Mouse (Mus musculus): ENCODE results near the gene Sfta2.

- TF ChIP-seq CTCF (IDR thresholded peaks at IDR 0.05; ENCODE audit: low read depth, low read length), result no peak
- TF ChIP-seq TAL1 (conservative IDR thresholded peaks at IDR 0.05; ENCODE audit: low read depth, low read length), result no peak
- TF ChIP-seq POLR2AphosphoS5 (IDR thresholded peaks at IDR 0.05; ENCODE audit: insufficient replicate concordance, low read depth, low read length), result no peak
- no peak for TF ChIP-seq GATA2 (IDR thresholded peaks at IDR 0.05; ENCODE audit: borderline replicate concordance, low read depth, low read length)
These were observed 71.2 kb downstream of the Sfta2 start for GRCm38 (mm10) chr17:35672527-35672926.

Data from G1E (cell line).